9 mouse cellular contexts compared by ENCODE assay signal in the genomic region with DNA sequence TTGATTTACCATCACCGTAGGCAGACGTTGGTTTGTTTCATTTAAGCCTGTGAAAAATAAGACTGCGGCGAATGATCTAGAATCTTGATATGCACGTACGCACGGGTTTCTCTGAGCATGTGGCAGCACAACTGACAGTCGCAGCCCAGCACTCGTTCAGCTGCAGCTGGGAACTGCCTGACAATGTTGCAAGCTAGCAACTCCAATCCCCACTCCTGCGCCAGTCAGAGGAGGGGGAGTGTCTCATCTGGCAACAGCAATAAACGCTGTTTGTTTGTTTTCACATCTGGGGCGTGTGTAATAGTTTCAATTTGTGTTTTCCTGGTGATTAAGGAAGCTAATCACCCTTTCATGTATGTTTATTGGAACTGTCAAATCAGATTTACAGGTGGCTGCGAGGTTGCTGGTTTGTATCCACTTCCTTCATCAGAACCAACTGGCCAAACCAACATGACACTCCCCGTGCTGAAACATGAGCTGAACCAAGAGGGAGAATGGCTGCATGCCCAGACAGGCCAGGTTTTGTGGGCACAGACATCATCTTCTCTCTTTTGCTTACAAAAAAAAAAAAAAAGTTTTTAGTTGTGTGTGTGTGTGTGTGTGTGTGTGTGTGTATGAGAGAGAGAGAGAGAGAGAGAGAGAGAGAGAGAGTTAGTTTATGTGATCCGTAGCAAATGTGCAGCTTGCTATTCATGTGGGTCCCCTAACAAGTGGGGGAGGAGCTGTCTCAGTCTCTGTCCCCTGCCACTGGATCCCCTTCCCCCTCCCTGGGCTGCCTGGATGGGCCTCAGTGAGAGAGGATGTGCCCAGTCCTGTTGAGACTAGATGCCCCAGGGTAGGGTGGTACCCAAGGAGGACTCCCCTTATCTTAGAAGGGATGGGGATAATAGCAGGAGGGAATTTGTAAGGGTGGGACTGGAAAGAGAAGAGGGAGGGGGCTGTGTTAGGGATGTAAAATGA. TPM values are rescaled to one million over a fixed set of nuclear protein-coding genes. Genes with fewer than 3 reads are reported as not detected.
DNase-seq lines count a peak whose midpoint lies in the region; ATAC-seq and TF ChIP-seq lines count a peak whose summit lies in the region.
"Had no signal": no experiment of that assay in that cellular context is flagged by ENCODE, and none has a peak within 500 bp of the region (broad histone marks: within the 10 kb centered on the region; RNA-seq: fewer than 3 reads in every experiment).

No protein-coding gene starts in this region.

- peak overlapping the region; percentile 31; the same call in 1 of the 2 replicates for H3K4me2 ChIP-seq in heart, postnatal 0 days (ENCODE audit: low read depth, low read length)
- H3K4me2 ChIP-seq in hindbrain, embryonic 15.5 days, result peak overlapping the region; percentile 29
- peak overlapping the region; percentile 15; the same call in 1 of the 2 replicates for H3K4me2 ChIP-seq in midbrain, postnatal 0 days (ENCODE audit: low read depth, low read length, poor library complexity, severe bottlenecking)
- H3K4me2 ChIP-seq: liver, embryonic 15.5 days had no signal

- peaks cover 6% of the 10 kb centered on the region; the same call in 1 of the 2 replicates for H3K9me3 ChIP-seq in heart, postnatal 0 days (replicated peaks; ENCODE audit: control insufficient read depth, low read length)
- H3K9me3 ChIP-seq in hindbrain, embryonic 15.5 days, result no peaks in the 10 kb centered on the region
- no peaks in the 10 kb centered on the region for H3K9me3 ChIP-seq in midbrain, postnatal 0 days (ENCODE audit: low read length)
- H3K9me3 ChIP-seq: liver, embryonic 15.5 days had no signal

- H3K36me3 ChIP-seq in heart, postnatal 0 days (replicated peaks; ENCODE audit: control insufficient read depth, insufficient read depth, low read length), result no peaks in the 10 kb centered on the region
- no peaks in the 10 kb centered on the region for H3K36me3 ChIP-seq in hindbrain, embryonic 15.5 days
- no peaks in the 10 kb centered on the region for H3K36me3 ChIP-seq in midbrain, postnatal 0 days (ENCODE audit: insufficient read depth, low read length)
- H3K36me3 ChIP-seq: liver, embryonic 15.5 days had no signal

- no peak overlapping the region for H3K27ac ChIP-seq in heart, postnatal 0 days (ENCODE audit: low read depth)
- H3K27ac ChIP-seq in bone marrow macrophage, adult 2 months (ENCODE audit: insufficient read depth, low read depth, low read length), result no peak overlapping the region
- H3K27ac ChIP-seq in hindbrain, embryonic 15.5 days (replicated peaks), result peak overlapping the region; percentile 7
- no peak overlapping the region for H3K27ac ChIP-seq in midbrain, postnatal 0 days (ENCODE audit: low read depth, low read length)
- H3K27ac ChIP-seq: liver, embryonic 15.5 days had no signal

- H3K27me3 ChIP-seq in heart, postnatal 0 days (ENCODE audit: control insufficient read depth, insufficient read depth, low read length), result 0 out of 2 replicates have a peak, but pooled peaks cover 4% of the 10 kb centered on the region
- no peaks in the 10 kb centered on the region for H3K27me3 ChIP-seq in hindbrain, embryonic 15.5 days
- H3K27me3 ChIP-seq in midbrain, postnatal 0 days (ENCODE audit: insufficient read depth, low read length), result no peaks in the 10 kb centered on the region

- DNase-seq in heart, postnatal 0 days (ENCODE audit: low spot score), result no peak
- no peak for DNase-seq in heart, adult 9 months (ENCODE audit: low spot score in 2 of 2)
- DNase-seq in 3T3-L1 (ENCODE audit: low read depth, low spot score), result peak; percentile 88
- DNase-seq in midbrain, postnatal 0 days (ENCODE audit: low spot score), result peak; percentile 60
- DNase-seq in adrenal gland, postnatal 14 days, result no peak
- no peak for DNase-seq in natural killer cell, adult 2 months (ENCODE audit: low spot score in 2 of 2)

- TF ChIP-seq EP300 in heart, postnatal 0 days (IDR thresholded peaks at IDR 0.05; ENCODE audit: low read depth), result no peak

- H3K9ac ChIP-seq in heart, postnatal 0 days (replicated peaks; ENCODE audit: low read depth, low read length), result no peak overlapping the region
- H3K9ac ChIP-seq in hindbrain, embryonic 15.5 days, result no peak overlapping the region
- H3K9ac ChIP-seq in midbrain, postnatal 0 days (replicated peaks; ENCODE audit: low read length, poor library complexity, severe bottlenecking), result no peak overlapping the region
- H3K9ac ChIP-seq: liver, embryonic 15.5 days had no signal

- H3K4me1 ChIP-seq in heart, postnatal 0 days (ENCODE audit: control insufficient read depth, insufficient read depth), result 0 out of 2 replicates have a peak, but pooled peaks cover 3% of the 10 kb centered on the region
- 0 out of 2 replicates have a peak, but pooled peaks cover 2% of the 10 kb centered on the region for H3K4me1 ChIP-seq in bone marrow macrophage, adult 2 months (ENCODE audit: control insufficient read depth, insufficient read depth, low read length)
- peaks cover 10% of the 10 kb centered on the region for H3K4me1 ChIP-seq in hindbrain, embryonic 15.5 days (replicated peaks)
- H3K4me1 ChIP-seq in midbrain, postnatal 0 days (ENCODE audit: insufficient read depth, low read length), result no peaks in the 10 kb centered on the region
- H3K4me1 ChIP-seq: liver, embryonic 15.5 days had no signal

- no peak for ATAC-seq in heart, postnatal 0 days (ENCODE audit: insufficient read depth, low read depth)
- ATAC-seq in hindbrain, embryonic 15.5 days (ENCODE audit: low FRiP score, low read depth), result peak; percentile 56; the same call in 1 of the 2 replicates
- ATAC-seq in midbrain, postnatal 0 days (ENCODE audit: low FRiP score), result no peak

- TF ChIP-seq CTCF in heart, postnatal 0 days (IDR thresholded peaks at IDR 0.05; ENCODE audit: low read depth), result no peak
- TF ChIP-seq CTCF in bone marrow macrophage, adult 2 months (IDR thresholded peaks at IDR 0.05; ENCODE audit: low read depth, low read length), result no peak
- TF ChIP-seq CTCF in midbrain, postnatal 0 days (IDR thresholded peaks at IDR 0.05), result no peak

- no peak for TF ChIP-seq POLR2A in bone marrow macrophage, adult 2 months (IDR thresholded peaks at IDR 0.05; ENCODE audit: borderline replicate concordance, low read depth, low read length)

- peak overlapping the region; percentile 18; the same call in 1 of the 2 replicates for H3K4me3 ChIP-seq in heart, postnatal 0 days (ENCODE audit: low read depth, low read length)
- peak overlapping the region; percentile 38 for H3K4me3 ChIP-seq in bone marrow macrophage, adult 2 months (ENCODE audit: insufficient read depth, low read length)
- no peak overlapping the region for H3K4me3 ChIP-seq in hindbrain, embryonic 15.5 days
- H3K4me3 ChIP-seq in midbrain, postnatal 0 days (ENCODE audit: low read depth, low read length), result no peak overlapping the region
- H3K4me3 ChIP-seq: liver, embryonic 15.5 days had no signal

- WGBS in heart, postnatal 0 days, result 25% methylated on average over 15 of the region's 15 CpGs
- WGBS in hindbrain, embryonic 15.5 days, result 34% methylated on average over 15 of the region's 15 CpGs
- WGBS in midbrain, postnatal 0 days, result 39% methylated on average over 15 of the region's 15 CpGs

RNA-seq across cellular contexts. Expression of a gene that starts 26.7 kb away (rescaled TPM):
- 0.73 and 0.93 TPM in 2 replicates for total RNA-seq in heart, postnatal 0 days (2014; rRNA removed; ENCODE audit: low replicate concordance)
- 1.5 and 1.7 TPM in 2 replicates for polyA plus RNA-seq in heart, postnatal 0 days (2015; fragmentation: Nextera tagmentation; extraction: Ambion mirVana)
- polyA plus RNA-seq in bone marrow macrophage, adult 2 months (2012; ENCODE audit: insufficient read depth, insufficient read length, missing spikeins), result not detected in 2 replicates
- 10.1 and 13.4 TPM in 2 replicates for polyA plus RNA-seq in hindbrain, embryonic 15.5 days (2015; fragmentation: Nextera tagmentation; extraction: Ambion mirVana)
- total RNA-seq in midbrain, postnatal 0 days (2014; rRNA removed), result 7.4 and 8.2 TPM in 2 replicates
- polyA plus RNA-seq in midbrain, postnatal 0 days (2015; fragmentation: Nextera tagmentation; extraction: Ambion mirVana), result 10.4 and 12.2 TPM in 2 replicates
- 0.63 and 2.6 TPM in 2 replicates for total RNA-seq in adrenal gland, postnatal 14 days (2021)

RNA-seq across cellular contexts. Expression of a gene that starts 34.8 kb away (rescaled TPM):
- total RNA-seq in heart, postnatal 0 days (2014; rRNA removed; ENCODE audit: low replicate concordance), result not detected in 2 replicates
- polyA plus RNA-seq in heart, postnatal 0 days (2015; fragmentation: Nextera tagmentation; extraction: Ambion mirVana), result not detected in 2 replicates
- not detected in 2 replicates for polyA plus RNA-seq in bone marrow macrophage, adult 2 months (2012; ENCODE audit: insufficient read depth, insufficient read length, missing spikeins)
- polyA plus RNA-seq in hindbrain, embryonic 15.5 days (2015; fragmentation: Nextera tagmentation; extraction: Ambion mirVana), result 0.29 and 0.33 TPM in 2 replicates
- total RNA-seq in midbrain, postnatal 0 days (2014; rRNA removed), result 1.3 and 2.6 TPM in 2 replicates
- polyA plus RNA-seq in midbrain, postnatal 0 days (2015; fragmentation: Nextera tagmentation; extraction: Ambion mirVana), result 0.22 and 0.55 TPM in 2 replicates
- not detected in 2 replicates for total RNA-seq in adrenal gland, postnatal 14 days (2021)
- polyA plus RNA-seq: liver, embryonic 15.5 days had no signal

RNA-seq across cellular contexts. Expression of a gene that starts 50.7 kb away (rescaled TPM):
- total RNA-seq in heart, postnatal 0 days (2014; rRNA removed; ENCODE audit: low replicate concordance), result 4.7 and 7.8 TPM in 2 replicates
- 4.5 and 5.1 TPM in 2 replicates for polyA plus RNA-seq in heart, postnatal 0 days (2015; fragmentation: Nextera tagmentation; extraction: Ambion mirVana)
- polyA plus RNA-seq in bone marrow macrophage, adult 2 months (2012; ENCODE audit: insufficient read depth, insufficient read length, missing spikeins), result 0.47 and 0.92 TPM in 2 replicates
- 4.1 and 5.2 TPM in 2 replicates for polyA plus RNA-seq in hindbrain, embryonic 15.5 days (2015; fragmentation: Nextera tagmentation; extraction: Ambion mirVana)
- total RNA-seq in midbrain, postnatal 0 days (2014; rRNA removed), result 1.7 and 2.8 TPM in 2 replicates
- polyA plus RNA-seq in midbrain, postnatal 0 days (2015; fragmentation: Nextera tagmentation; extraction: Ambion mirVana), result 5.5 and 6.1 TPM in 2 replicates
- total RNA-seq in adrenal gland, postnatal 14 days (2021), result 2.3 and 4.4 TPM in 2 replicates

Comparison
In these comparisons a context has a peak if more than half of its experiments do, and no peak if none do; other contexts are left out.
1. DNase-seq: peak in 3T3-L1 (single experiment) and midbrain, postnatal 0 days (single experiment); none in heart, postnatal 0 days (single experiment), heart, adult 9 months (0 of 2), adrenal gland, postnatal 14 days (single experiment) and natural killer cell, adult 2 months (0 of 2).
2. H3K4me3 ChIP-seq: peak in heart, postnatal 0 days (single experiment) and bone marrow macrophage, adult 2 months (single experiment); none in hindbrain, embryonic 15.5 days (single experiment) and midbrain, postnatal 0 days (single experiment).
3. Peak in every context shown above with its lines, with median percentiles within 50 percentile points of each other: H3K4me2 ChIP-seq.